In genomic region chr17:39832900-39833299, GRCm38 (mm10) we compare ENCODE assay signal across 20 mouse cellular contexts.
"Had no signal": no experiment of that assay in that cellular context is flagged by ENCODE, and none has a peak within 500 bp of the region (broad histone marks: within the 10 kb centered on the region; RNA-seq: fewer than 3 reads in every experiment).

No protein-coding gene starts in this region.

- DNase-seq: kidney, adult 18-20 months; kidney, adult 9 months; kidney, postnatal 14 days; kidney, postnatal 4 days; liver, postnatal 0 days; lung, embryonic 14.5 days; spleen, adult 18-20 months; thymus, adult 18-20 months; thymus, postnatal 14 days; thymus, postnatal 4 days had no signal

- H3K27me3 ChIP-seq: limb, embryonic 12.5 days; limb, embryonic 15.5 days; midbrain, embryonic 12.5 days; midbrain, embryonic 15.5 days; neural tube, embryonic 12.5 days; neural tube, embryonic 15.5 days; stomach, embryonic 15.5 days had no signal

- H3K9me3 ChIP-seq: limb, embryonic 15.5 days; midbrain, embryonic 12.5 days; stomach, embryonic 15.5 days had no signal

- H3K27ac ChIP-seq: left cerebral cortex, adult 2 months; limb, embryonic 12.5 days; limb, embryonic 15.5 days; liver, embryonic 14.5 days; macrophage; midbrain, embryonic 12.5 days; midbrain, embryonic 15.5 days; neural tube, embryonic 12.5 days; neural tube, embryonic 15.5 days; stomach, embryonic 15.5 days had no signal

- H3K36me3 ChIP-seq: limb, embryonic 12.5 days; limb, embryonic 15.5 days; midbrain, embryonic 12.5 days; midbrain, embryonic 15.5 days; neural tube, embryonic 12.5 days; neural tube, embryonic 15.5 days; stomach, embryonic 15.5 days had no signal

- H3K4me1 ChIP-seq: limb, embryonic 12.5 days; limb, embryonic 15.5 days; midbrain, embryonic 12.5 days; midbrain, embryonic 15.5 days; neural tube, embryonic 12.5 days; neural tube, embryonic 15.5 days; stomach, embryonic 15.5 days had no signal

- H3K4me3 ChIP-seq: left cerebral cortex, adult 2 months; limb, embryonic 12.5 days; limb, embryonic 15.5 days; midbrain, embryonic 12.5 days; midbrain, embryonic 15.5 days; neural tube, embryonic 12.5 days; neural tube, embryonic 15.5 days; stomach, embryonic 15.5 days had no signal
